Mouse (Mus musculus) lung, postnatal 0 days (tissue): ENCODE results near the gene Skap1. TPM values are rescaled to one million over a fixed set of nuclear protein-coding genes. Genes with fewer than 3 reads are reported as not detected.

Experiments used
- ATAC-seq: fragments of 200-750 bp; cut with Nextera tagmentation; 2 replicates; pipeline ENCODE4 v1.8.0; 2017; ENCODE audit warnings: moderate library complexity
- DNase-seq: peaks from one replicate; pipeline ENCODE4 v3.0.0-alpha.2; 2016; ENCODE audit warnings: low spot score
- H3K27ac ChIP-seq: fragments of 300-500 bp; sonication (generic); 2 replicates; pipeline ENCODE4 v1.5.1; 2014; ENCODE audit warnings: antibody characterized with exemption, mild to moderate bottlenecking, low read length, mixed read lengths
- H3K27me3 ChIP-seq: fragments of 300-500 bp; sonication (generic); replicated peaks from 2 replicates; pipeline ENCODE4 v1.6.1; 2014; ENCODE audit warnings: low read length, mixed read lengths; ENCODE audit not compliant: insufficient read depth
- H3K36me3 ChIP-seq: fragments of 300-500 bp; sonication (generic); 2 replicates; pipeline ENCODE4 v1.6.1; 2014; ENCODE audit warnings: low read length, mixed read lengths; ENCODE audit not compliant: insufficient read depth
- H3K4me1 ChIP-seq: fragments of 300-500 bp; sonication (generic); 2 replicates; pipeline ENCODE4 v1.6.1; 2014; ENCODE audit warnings: antibody characterized with exemption, low read depth, low read length, mixed read lengths; ENCODE audit not compliant: insufficient read depth
- H3K4me2 ChIP-seq: fragments of 300-500 bp; sonication (generic); replicated peaks from 2 replicates; pipeline ENCODE4 v1.6.1; 2014; ENCODE audit warnings: low read depth, mild to moderate bottlenecking, low read length, moderate library complexity, mixed read lengths
- H3K4me3 ChIP-seq: fragments of 300-500 bp; sonication (generic); 2 replicates; pipeline ENCODE4 v1.5.1; 2014; ENCODE audit warnings: low read depth, low read length
- H3K9ac ChIP-seq: fragments of 300-500 bp; sonication (generic); replicated peaks from 2 replicates; pipeline ENCODE4 v1.6.1; 2014; ENCODE audit warnings: low read depth, mild to moderate bottlenecking
- H3K9me3 ChIP-seq: fragments of 300-500 bp; sonication (generic); 2 replicates; pipeline ENCODE4 v1.6.1; 2016; ENCODE audit warnings: low read length, mixed read lengths
- CTCF ChIP-seq: IDR thresholded peaks from 2 replicates; pipeline ENCODE4 v1.5.1; 2016; ENCODE audit warnings: antibody characterized with exemption, mild to moderate bottlenecking
- EP300 ChIP-seq: IDR thresholded peaks from 2 replicates; pipeline ENCODE4 v1.6.1; 2016; ENCODE audit warnings: antibody characterized with exemption, mild to moderate bottlenecking, control low read depth
- WGBS: fragments of 180-500 bp; shearing (Covaris S2); extraction: QIAGEN DNeasy Blood & Tissue Kit; methylation state at CpG from one replicate; pipeline ENCODE4 v1.1.7; 2014; 5-methylcytosine and 5-hydroxymethylcytosine counted together
- polyA plus RNA-seq: library from polyadenylated mRNA; unstranded; fragments of >200 nt; fragmentation: Nextera tagmentation; extraction: Ambion mirVana; gene quantifications from 2 replicates; pipeline ENCODE4 v1.2.1, GENCODE M21; 2015

The Skap1 gene
- polyA plus RNA-seq, 1 experiment from 2014 or later = 0.73 TPM

DNA sequence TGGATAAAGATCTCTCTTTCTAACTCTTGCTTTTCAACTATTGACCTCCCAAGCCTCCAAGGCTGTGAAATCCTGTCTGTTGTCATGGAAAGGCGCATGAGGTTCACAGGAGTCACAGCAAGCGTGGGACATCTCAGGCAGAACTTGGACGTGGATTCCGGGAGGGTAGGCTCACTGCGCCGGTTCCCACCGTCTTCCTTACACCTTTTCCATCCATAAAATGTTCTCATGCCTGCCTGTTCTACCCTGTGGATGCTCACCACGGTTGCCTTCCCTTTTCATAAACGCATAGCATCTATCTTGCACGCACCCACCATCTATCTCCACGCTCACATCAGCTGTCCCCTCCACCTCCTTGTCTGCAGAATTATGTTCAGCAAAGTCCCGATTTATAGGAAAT lies 276.4 kb downstream of the Skap1 start:
- peaks cover 7% of the 10 kb centered on the region; the same call in 1 of the 2 replicates for H3K27me3 ChIP-seq
- no peak for TF ChIP-seq CTCF
- TF ChIP-seq EP300 = no peak
- H3K36me3 ChIP-seq = no peaks in the 10 kb centered on the region
- H3K4me2 ChIP-seq = no peak overlapping the region
- no peaks in the 10 kb centered on the region for H3K4me1 ChIP-seq
- no peak overlapping the region for H3K9ac ChIP-seq
- no peaks in the 10 kb centered on the region for H3K9me3 ChIP-seq
- no peak for ATAC-seq
- H3K27ac ChIP-seq = no peak overlapping the region
- no peak for DNase-seq
- WGBS = 51% methylated on average over 12 of the region's 12 CpGs
- no peak overlapping the region for H3K4me3 ChIP-seq

DNA sequence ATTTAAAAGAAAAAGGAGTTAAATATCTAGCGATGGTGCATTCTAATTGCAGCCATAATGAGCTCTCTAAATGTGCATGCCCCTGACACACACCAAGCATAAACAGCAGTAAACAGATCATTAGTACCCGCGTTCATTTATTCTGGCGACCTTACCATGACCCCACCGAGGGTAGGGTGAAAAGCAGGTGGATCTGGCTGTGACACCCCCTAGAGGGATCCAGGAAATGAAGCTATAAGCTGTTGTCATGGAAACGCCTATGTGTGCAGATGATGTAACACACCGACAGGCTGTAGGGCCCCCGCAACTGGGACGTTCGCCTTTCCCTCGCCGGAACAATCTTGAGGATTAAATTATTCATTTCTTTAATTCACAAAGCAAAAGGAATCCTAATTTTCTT lies 277.6 kb downstream of the Skap1 start:
- Histone ChIP-seq H3K4me1 (no peaks in the 10 kb centered on the region), H3K27me3 (peaks cover 10% of the 10 kb centered on the region; the same call in 1 of the 2 replicates), H3K27ac (no peak overlapping the region), H3K9ac (no peak overlapping the region), H3K4me2 (no peak overlapping the region), H3K9me3 (no peaks in the 10 kb centered on the region), H3K4me3 (no peak overlapping the region), H3K36me3 (no peaks in the 10 kb centered on the region)
- no peak for ATAC-seq
- no peak for DNase-seq
- 19% methylated on average over 12 of the region's 12 CpGs for WGBS
- no peak for TF ChIP-seq EP300
- TF ChIP-seq CTCF = no peak

GRCm38 (mm10) chr11:96743000-96743399 lies 278.6 kb downstream of the Skap1 start:
- no peak for TF ChIP-seq EP300

DNA sequence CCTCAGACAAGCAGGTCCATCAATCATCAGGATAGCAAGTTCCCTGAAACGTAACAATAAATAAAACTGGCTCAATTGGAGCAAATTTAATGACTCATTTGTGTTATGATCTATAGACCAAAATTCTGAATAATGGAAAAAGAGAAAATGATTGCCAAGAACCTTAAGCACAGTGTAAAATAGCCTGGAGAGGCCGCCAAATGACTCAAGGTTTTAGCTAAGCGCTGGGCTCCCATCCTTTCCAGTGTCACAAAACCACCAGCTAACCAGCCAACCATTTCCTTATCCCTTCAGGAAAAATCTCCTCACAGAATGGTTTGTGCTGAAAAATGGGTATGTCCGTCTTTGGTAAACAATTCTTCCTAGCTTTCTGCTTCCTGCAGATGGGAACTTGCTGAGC lies 279.5 kb downstream of the Skap1 start:
- Histone ChIP-seq H3K27ac (no peak overlapping the region), H3K4me1 (no peaks in the 10 kb centered on the region), H3K9me3 (no peaks in the 10 kb centered on the region), H3K36me3 (no peaks in the 10 kb centered on the region), H3K4me3 (no peak overlapping the region), H3K4me2 (no peak overlapping the region), H3K9ac (no peak overlapping the region), H3K27me3 (peaks cover 10% of the 10 kb centered on the region; the same call in 1 of the 2 replicates)
- 67% methylated on average over 4 of the region's 4 CpGs for WGBS
- ATAC-seq (no peak), DNase-seq (no peak)
- TF ChIP-seq EP300 (no peak), CTCF (no peak)

More at GRCm38 (mm10) chr11:96743000-96743399, 278.6 kb downstream of the Skap1 start:
- ATAC-seq = no peak
- no peak for DNase-seq
- no peak overlapping the region for H3K4me3 ChIP-seq
- H3K27ac ChIP-seq = no peak overlapping the region
- WGBS = 16% methylated on average over 11 of the region's 11 CpGs
- H3K9me3 ChIP-seq = no peaks in the 10 kb centered on the region
- no peak overlapping the region for H3K9ac ChIP-seq
- peaks cover 10% of the 10 kb centered on the region; the same call in 1 of the 2 replicates for H3K27me3 ChIP-seq
- H3K36me3 ChIP-seq = no peaks in the 10 kb centered on the region
- H3K4me1 ChIP-seq = no peaks in the 10 kb centered on the region
- H3K4me2 ChIP-seq = no peak overlapping the region

DNA sequence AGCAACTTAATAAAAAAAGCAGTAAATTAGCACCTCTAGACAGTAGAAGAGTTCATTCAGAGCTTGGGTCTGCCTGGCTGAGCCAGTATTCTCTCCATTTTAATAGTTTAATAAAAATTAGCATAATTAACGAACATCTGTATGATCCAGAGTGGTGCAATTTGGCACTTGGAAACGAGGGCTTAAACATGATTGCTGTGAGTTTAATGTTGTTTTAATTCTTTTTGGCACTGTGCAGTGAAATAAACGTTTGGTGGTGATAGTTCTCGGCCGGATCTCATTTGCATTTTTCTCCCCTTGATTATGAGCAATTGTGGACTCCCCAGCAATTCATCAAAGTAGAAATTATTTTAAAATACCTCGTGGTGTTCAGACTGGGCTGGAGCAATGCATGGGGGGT lies 282.3 kb downstream of the Skap1 start:
- Histone ChIP-seq H3K27me3 (0 out of 2 replicates have a peak, but pooled peaks cover 3% of the 10 kb centered on the region), H3K9me3 (no peaks in the 10 kb centered on the region), H3K4me1 (no peaks in the 10 kb centered on the region), H3K27ac (no peak overlapping the region), H3K4me3 (no peak overlapping the region), H3K36me3 (no peaks in the 10 kb centered on the region), H3K4me2 (no peak overlapping the region), H3K9ac (no peak overlapping the region)
- TF ChIP-seq CTCF (no peak), EP300 (no peak)
- ATAC-seq (no peak), DNase-seq (no peak)
- 63% methylated on average over 6 of the region's 6 CpGs for WGBS

DNA sequence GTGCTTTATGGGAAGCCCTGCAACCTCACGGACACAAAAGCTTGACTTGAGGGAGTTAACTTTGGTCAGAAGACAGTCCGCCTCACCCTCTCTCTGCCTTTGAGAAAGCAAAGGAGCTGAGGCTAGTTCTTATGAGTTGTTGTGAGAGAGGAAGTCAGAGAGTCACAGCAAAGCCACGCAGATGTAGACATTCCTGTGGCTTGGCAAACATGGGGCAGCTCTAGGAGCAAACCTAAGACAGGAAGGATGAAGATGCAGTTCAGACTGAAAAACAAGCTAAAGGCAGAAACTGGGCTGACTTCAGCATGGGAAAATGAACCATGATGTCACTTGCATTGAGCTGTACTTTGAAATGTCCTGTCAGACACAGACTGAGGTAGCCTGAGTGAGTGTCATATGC lies 283.2 kb downstream of the Skap1 start:
- H3K4me2 ChIP-seq = no peak overlapping the region
- H3K4me1 ChIP-seq = no peaks in the 10 kb centered on the region
- H3K9me3 ChIP-seq = no peaks in the 10 kb centered on the region
- no peak overlapping the region for H3K27ac ChIP-seq
- TF ChIP-seq EP300 (no peak), CTCF (no peak)
- no peak overlapping the region for H3K9ac ChIP-seq
- peak; percentile 54 for DNase-seq
- peak; percentile 48 for ATAC-seq
- 0 out of 2 replicates have a peak, but pooled peaks cover 3% of the 10 kb centered on the region for H3K27me3 ChIP-seq
- 27% methylated on average over 3 of the region's 3 CpGs for WGBS
- no peaks in the 10 kb centered on the region for H3K36me3 ChIP-seq
- H3K4me3 ChIP-seq = no peak overlapping the region

- Histone ChIP-seq H3K4me1 (no peaks in the 10 kb centered on the region), H3K36me3 (no peaks in the 10 kb centered on the region), H3K27ac (no peak overlapping the region), H3K27me3 (no peaks in the 10 kb centered on the region), H3K9ac (no peak overlapping the region), H3K4me3 (no peak overlapping the region), H3K9me3 (no peaks in the 10 kb centered on the region), H3K4me2 (no peak overlapping the region)
- no peak for DNase-seq
- ATAC-seq = no peak
- 88% methylated on average over 2 of the region's 2 CpGs for WGBS
- TF ChIP-seq EP300 (no peak), CTCF (0 out of 2 replicates have a peak, but pooled peaks have one; percentile 20)
Measured at GRCm38 (mm10) chr11:96755298-96755697, 290.9 kb downstream of the Skap1 start.
